Mouse (Mus musculus) heart, postnatal 14 days (tissue): ENCODE data around the gene Timm29. TPM values are rescaled to one million over a fixed set of nuclear protein-coding genes. Genes with fewer than 3 reads are reported as not detected.
A peak's percentile ranks its signal among the peaks of the same experiment; 100 is the strongest.
"Not testable (repeated sequence)": the region's sequence is repeated elsewhere in the genome, so short reads cannot be mapped to it uniquely, and the experiment has no call there.

ENCODE experiments used
- DNase-seq, 2 experiments: peaks; one replicate each; pipeline ENCODE4 v3.0.0; 2021 to 2022
- intact Hi-C: fragments of 180-260 bp; cut with DNase I; formaldehyde crosslinking; loops from one replicate; pipeline ENCODE4 v1.15.1; 2025
- total RNA-seq, 2 experiments: library from RNA; stranded (reverse); gene quantifications; 2 replicates each; pipeline ENCODE4 v1.2.3; 2021

Gene Timm29
- total RNA-seq, 2 experiments from 2014 or later: 49.4 to 50.7 TPM

DNA sequence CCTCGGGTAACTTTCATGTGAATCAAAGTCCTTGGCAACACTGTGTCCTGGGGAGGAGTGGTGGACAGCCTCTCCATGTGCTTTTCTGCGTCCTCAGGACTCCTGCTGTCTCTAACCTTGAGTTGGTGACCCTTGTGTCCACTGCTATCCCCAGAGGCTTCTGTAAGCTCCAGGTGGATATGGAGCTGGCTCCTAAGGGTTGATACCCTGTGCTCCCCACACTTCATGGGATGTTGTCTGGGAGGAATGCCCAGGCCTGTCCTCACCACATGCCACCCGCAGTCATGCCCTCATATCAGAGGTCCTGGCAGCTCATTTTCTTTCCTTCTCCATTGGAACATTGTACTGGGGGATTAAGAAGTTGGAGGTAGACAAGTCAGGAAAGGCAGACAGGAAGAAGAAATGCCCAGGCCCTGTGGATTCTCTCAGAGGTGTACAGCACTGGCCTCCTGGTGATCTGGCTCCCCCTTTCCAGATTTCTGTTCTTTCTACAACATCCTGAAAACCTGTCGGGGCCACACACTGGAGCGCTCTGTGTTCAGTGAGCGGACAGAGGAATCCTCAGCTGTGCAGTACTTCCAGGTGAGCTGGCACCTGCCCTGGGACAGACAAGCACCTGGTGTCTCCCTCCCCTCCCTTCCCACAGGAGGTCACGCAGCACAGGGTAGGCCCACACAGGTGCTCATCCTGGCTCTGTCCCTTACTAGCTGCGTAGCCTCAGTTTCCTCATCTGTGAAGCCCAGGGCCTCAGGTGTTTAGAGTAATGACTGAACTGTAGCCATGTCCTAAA, 18.3 kb upstream of the Timm29 start:
- intact Hi-C loops: no loop called here
- peak in 1 of 2 experiments; percentile 31 for DNase-seq

DNA sequence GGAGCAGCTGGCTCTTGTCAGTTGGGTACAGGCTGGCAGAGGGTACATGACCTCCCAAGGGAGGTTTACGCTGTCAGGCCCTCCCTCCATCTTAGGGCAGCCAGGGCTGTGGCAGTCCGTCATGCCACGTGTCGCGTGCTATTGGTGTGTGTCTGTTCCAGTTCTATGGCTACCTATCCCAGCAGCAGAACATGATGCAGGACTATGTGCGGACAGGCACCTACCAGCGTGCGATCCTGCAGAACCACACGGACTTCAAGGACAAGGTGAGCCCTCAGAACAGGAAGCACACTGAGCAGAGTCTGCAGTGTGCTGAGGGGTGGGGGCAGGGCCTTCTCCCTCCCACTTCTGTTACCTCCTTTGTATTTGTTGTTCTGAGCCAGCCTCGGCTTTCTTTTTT, 17.3 kb upstream of the Timm29 start:
- no peak for DNase-seq
- intact Hi-C loops: no loop called here

DNA sequence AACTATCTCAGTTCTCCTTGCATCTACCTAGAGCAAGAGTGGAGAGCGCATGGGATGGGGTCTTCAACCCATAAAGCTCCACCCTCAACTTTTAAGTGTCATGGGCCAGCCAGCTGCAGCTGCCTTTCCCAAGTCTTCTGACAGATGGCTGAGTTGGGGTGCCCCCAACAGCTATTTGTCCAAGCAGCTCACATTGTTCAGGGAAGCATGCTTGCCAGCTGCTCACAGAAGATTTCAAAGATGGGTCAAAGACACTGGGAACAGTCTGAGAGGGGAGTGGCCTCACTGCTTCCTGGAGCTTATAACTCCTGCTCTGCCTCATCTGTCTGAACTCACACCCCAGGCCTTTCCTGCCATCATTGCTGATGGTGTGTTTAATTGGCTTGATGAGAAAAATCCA, 16.2 kb upstream of the Timm29 start:
- no peak for DNase-seq
- intact Hi-C loops: no loop called here

DNA sequence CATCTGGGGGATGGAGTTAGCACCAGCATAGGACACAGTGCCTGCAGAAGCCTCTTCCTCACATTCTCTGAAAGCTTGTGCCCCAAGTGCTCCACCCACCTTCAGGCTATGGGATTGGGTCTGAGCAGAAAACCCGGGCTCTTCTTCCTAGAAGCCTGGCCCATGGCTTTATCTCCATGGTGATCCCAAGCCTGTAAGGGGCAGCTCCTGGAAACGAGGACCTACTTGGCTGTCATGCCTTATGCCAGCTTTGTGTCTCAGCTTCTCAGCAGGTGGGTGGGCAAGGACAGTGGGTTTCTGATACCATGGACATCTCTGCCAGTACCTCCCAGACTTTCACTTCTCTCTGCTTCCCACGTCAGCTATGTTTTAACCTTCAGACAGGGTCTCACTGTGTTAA, 14.3 kb upstream of the Timm29 start:
- intact Hi-C loops: no loop called here
- DNase-seq: no peak

DNA sequence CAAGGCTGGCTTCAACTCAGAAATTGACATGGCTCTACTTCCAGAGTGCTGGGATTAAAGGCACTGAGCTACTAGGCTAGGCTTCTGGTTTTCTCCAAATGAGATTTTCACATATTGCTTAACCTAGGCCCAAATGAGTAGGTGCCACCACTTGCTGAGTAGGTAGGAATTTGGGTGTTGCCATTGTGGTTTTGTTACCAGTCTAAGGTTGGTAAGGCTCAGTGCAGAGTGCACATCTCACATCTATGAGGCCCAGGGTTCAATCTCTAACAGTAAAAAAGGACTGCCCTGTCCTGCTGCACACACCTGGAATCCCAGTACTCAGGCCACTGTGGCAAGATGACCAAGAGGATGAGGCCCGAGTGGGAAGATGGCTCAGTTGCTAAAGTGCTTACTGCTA, 7.1 kb upstream of the Timm29 start:
- DNase-seq: no peak
- intact Hi-C loops: no loop called here

DNA sequence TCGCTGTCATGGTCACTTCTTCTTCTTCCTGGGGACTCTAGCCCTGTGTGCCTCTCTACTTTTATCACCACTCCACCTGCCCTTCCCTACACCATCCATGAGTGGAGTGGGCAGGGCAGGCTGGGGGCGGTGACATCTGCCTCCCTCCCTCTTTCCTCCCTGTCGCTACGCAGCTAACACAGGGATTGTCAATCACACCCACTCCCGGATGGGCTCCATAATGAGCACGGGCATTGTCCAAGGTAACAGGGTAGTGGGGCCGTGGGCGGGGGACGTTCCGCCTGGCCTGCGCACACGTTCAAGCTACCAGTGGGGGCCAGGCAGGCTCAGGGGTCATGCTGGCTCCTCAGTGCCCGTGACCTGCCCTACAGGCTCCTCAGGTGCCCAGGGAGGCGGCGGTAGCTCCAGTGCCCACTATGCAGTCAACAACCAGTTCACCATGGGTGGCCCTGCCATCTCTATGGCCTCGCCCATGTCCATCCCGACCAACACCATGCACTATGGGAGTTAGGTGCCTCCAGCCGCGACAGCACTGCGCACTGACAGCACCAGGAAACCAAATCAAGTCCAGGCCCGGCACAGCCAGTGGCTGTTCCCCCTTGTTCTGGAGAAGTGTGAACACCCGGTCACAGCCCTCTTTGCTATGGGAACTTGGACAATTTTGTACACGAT, 4.7 kb upstream of the Timm29 start:
- DNase-seq: no peak
- intact Hi-C loops: no loop called here

DNA sequence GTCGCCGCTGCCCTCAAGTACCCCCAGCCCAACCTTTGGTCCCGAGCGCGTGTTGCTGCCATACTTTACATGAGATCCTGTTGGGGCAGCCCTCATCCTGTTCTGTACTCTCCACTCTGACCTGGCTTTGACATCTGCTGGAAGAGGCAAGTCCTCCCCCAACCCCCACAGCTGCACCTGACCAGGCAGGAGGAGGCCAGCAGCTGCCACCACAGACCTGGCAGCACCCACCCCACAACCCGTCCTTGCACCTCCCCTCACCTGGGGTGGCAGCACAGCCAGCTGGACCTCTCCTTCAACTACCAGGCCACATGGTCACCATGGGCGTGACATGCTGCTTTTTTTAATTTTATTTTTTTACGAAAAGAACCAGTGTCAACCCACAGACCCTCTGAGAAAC, 4.2 kb upstream of the Timm29 start:
- intact Hi-C loops: no loop called here
- DNase-seq: no peak

DNA sequence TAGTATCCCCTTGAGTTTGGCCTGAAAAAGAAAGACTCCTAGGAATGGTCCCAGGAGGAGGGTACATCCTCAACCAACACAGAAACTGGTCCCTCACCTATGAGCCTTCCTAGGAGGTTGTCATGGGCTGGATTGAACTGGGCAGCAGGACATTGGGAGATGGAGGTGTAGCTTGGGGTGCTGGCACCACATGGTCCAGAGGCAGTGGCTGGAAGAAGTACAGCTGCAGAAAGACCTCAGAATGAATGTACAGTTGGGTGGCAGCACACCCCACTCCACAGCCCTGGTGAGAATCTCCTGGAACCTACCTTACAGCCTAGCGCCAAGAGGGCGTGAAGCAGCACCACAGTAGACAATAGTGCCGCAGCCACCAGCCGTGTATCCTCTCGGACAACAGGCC, 3.0 kb upstream of the Timm29 start:
- intact Hi-C loops: no loop called here
- no peak for DNase-seq

DNA sequence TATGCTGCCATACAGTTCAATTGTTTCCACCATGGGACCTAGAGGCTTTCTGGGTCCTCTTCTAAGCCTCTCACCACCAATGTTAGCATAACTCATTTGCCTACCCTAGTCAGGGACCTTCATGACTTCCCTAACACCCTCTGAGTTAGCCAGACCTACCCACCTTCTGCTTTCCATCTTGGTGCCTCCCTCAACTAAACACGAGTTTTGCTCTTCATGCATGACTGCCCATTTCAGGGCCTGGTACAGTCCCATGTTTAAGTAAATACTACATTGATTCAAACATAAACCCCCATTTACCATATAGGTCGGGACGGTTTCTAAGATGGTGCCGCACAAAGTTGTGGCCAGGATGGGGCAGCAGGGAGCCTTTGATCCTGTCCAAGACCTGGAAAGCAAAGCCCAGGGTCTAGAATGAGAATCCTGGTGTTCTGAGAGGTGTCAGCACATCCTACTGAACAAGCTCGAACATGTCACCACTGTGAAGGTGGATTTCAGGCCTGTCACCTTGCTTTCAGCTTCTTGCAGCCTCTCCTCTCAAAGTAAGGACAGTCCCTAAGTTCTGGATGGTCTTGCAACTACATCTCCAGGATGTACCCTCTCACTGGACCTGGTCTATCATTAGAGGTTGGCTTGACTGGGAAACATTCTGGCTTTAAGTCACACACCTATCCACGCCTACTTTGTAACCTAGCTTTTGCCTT, 1.2 kb upstream of the Timm29 start:
- intact Hi-C loops: loop anchor here (5.0 kb wide), 1 partner anchor 44 kb away; the partner anchor contains the start of gene Carm1
- no peak for DNase-seq

DNA sequence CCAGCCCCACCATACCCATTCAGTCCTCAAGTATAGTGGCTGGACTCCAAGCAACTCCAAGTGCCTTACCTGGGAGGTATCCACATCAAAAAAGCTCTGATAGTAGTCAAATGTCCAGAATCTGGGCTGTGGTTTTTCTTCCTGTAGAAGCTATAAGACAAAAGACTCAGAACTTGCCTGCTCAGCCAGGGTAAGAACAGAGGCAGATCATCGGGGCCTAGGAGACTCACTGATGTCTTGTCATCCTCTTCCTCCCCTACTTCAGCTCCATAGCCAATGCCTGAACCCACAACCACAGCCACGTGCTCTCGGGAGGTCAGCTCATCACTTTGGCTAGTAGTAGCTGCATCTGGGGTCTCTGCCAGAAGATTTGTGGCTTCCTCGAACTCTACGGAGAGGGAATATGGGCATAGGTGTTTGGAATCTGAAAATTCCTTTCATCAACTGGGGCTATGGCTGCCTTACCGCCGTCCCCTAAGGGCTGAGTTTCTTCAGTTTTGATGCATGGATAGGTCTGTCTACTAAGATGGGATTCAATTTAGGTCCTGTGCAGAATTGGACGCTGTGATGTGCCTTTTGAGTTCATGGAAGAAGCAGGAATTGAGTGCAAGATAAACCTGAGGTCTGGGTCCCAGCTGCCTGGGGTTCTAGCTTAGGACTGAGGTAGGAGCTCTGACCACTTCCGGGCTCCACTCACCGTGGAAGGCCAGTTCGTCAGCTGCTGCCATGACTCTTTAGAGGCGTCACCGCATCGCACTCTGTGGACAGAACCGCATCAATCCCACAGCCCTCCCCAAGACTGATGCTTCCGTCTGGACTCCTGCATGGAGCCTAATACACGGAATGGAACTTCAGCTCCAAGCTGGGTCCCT, 455 bp upstream of the Timm29 start:
- intact Hi-C loops: loop anchor here (5.0 kb wide), 1 partner anchor 45 kb away; the partner anchor contains the start of gene Carm1
- DNase-seq: no peak

DNA sequence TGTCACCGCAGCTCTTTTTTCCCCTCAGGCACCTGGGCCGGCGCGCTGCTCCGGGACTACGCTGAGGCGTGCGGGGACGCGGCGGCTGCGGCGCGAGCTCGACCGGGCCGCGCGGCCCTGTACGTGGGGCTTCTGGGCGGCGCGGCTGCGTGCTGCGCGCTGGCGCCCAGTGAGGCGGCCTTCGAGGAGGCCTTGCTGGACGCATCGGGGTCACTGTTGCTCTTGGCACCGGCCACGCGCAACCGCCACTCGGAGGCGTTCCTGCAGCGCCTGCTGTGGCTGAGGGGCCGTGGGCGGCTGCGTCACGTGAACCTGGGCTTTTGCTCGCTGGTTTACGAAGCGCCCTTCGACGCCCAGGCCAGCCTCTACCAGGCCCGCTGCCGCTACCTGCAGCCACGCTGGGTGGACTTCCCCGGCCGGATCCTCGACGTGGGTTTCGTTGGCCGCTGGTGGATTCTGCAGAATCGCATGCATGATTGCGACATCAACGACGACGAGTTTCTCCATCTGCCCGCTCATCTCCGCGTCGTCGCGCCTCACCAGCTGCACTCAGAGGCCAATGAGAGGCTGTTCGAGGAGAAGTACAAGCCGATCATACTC, 700 bp downstream of the Timm29 start:
- peak; percentile 21 to 51 for DNase-seq
- intact Hi-C loops: loop anchor here (5.0 kb wide), 1 partner anchor 46 kb away; the partner anchor contains the start of gene Carm1

DNA sequence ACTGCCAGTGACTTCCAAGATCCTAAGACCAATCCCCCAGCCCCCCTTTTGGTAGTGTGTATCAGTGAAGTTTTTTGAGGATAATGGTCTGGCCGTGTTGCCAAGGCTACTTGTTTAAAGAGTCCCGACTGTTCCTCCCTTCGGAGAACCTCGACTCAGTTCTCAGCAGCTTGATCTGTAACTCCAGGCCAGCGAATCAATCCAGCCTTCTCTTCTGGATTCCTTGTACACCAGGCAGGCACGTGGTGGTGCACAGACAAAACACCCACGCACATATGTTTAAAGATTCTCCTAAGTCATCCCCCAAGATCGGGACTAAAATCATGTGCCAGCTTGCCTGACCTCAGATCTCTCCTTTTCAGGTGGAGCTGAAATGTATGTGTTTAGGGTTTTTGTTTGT, 1.8 kb downstream of the Timm29 start:
- intact Hi-C loops: loop anchor here (5.0 kb wide), 1 partner anchor 47 kb away; the partner anchor contains the start of gene Carm1

DNA sequence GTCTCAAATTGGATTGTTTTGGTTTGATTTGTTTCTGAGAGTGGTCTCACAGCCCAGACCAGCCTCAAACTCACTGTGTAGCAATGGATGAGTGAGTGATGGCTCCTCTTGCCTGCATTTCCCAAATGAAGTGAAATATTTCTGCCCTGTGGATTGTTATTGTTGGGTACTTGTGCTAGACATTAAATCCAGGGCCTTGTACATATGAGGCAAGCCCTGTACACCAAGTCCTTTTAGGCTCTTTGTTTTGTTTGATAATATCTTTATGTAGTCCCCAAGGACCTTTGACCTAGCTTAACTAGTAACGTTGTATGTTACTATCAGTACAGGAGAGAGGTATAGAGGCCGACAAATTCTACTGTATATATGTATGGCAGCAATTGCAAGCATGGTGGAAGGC, 2.3 kb downstream of the Timm29 start:
- no peak for DNase-seq
- intact Hi-C loops: loop anchor here (5.0 kb wide), 1 partner anchor 48 kb away; the partner anchor contains the start of gene Carm1

More for the DNA sequence above, 1.8 kb downstream of the Timm29 start:
- DNase-seq: not testable (repeated sequence)

DNA sequence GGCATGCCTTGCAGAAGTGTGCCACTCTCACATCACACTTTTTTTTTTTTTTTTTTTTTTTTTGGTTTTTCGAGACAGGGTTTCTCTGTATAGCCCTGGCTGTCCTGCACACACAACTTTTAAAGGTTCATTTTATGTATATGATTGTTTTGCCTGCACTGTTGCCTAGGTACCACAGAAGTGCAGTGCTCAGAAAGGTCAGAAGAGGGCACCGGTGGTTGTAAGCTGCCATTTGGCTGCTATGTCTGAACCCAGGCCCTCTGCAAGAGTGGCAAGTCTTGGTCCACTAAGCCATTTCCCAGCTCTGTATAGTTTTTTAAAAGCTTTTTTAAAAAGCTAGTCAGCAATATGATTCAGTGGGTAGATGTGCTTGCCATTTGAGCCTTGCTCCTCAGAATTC, 5.7 kb downstream of the Timm29 start:
- intact Hi-C loops: no loop called here
- peak in 1 of 2 experiments; percentile 26 for DNase-seq

DNA sequence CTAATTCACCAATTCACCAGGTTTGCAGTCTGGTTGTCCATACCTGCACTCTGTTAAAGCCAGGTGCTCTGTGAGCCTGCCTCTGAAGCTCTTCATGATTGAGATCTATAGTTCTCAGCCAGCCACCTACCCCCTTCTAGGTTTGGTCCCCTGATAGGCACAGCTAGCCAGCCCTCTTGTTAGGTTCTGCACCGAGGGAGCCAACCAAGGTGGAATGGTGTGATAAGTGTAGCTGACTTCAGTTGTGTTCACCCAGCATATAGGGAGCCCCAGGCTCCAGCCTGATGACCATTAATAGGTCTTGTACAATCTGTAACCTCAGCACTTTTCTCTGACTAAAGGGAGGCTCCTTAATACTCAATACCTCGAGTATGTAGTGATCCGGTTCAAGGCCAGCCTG, 7.7 kb downstream of the Timm29 start:
- intact Hi-C loops: loop anchor here (10.0 kb wide), 1 partner anchor 205 kb away; no protein-coding TSS in a partner anchor
- DNase-seq: no peak

DNA sequence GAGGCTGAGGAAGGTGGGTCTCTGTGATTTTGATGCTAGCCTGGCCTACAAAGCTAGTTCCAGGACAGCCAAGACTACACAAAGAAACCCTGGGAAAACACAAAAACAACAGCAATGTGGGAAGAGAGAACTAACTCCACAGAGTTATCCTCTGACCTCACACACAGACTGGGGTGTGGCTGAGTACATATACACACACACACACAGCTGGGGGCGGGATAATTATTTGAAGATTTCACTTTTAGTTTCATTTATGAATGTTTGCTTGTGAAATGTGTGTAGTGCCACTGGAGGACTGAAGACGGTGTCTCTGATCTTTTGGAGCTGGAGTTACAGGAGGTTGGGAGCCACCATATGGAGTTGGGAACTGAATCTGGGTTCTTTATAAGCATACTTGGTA, 8.6 kb downstream of the Timm29 start:
- no peak for DNase-seq
- intact Hi-C loops: loop anchor here (10.0 kb wide), 1 partner anchor 204 kb away; no protein-coding TSS in a partner anchor

DNA sequence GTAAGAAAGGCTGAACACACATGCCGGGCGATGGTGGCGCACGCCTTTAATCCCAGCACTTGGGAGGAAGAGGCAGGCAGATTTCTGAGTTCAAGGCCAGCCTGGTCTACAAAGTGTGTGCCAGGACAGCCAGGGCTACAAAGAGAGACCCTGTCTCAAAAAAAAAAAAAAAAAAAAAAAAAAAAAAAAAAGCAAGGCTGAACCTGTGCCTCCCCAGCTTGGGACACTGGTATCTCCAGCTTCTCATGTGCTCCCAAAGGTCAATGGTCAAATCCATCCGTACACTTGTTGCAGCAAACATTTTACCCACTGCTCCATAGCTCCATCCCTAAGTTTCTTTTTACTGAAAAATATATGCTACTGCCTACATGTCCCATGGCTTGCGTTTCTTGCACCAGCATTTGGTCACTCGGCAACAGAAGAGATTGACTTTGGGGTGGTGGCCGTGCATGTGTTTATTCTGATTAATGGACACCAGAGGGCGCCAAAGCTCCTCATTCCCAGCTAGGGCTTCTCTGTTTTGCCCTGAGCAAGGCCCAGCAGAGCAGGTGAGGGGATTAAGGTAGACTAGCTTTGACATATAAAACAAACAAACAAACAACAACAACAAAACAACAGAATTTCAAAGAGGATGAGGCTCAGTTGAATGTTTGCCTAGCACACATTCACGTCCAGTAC, 9.3 kb downstream of the Timm29 start:
- peak; percentile 68 to 78 for DNase-seq
- intact Hi-C loops: loop anchor here (2.0 to 10.0 kb wide), 2 partner anchors 31 to 203 kb away; no protein-coding TSS in a partner anchor

DNA sequence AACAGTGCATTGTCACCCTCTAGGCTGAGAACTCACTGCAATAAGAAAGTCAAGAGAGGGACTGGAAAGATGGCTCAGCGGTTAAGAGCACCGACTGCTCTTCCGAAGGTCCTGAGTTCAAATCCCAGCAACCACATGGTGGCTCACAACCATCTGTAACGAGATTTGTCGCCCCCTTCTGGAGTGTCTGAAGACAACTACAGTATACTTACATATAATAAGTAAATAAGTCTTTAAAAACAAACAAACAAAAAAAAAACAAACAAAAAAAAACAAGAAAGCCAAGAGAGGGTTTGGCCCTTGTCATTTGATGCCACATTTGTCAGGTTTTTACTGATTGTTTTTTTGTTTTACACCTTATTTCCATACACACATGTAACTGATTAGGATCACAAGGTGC, 11.6 kb downstream of the Timm29 start:
- no peak for DNase-seq
- intact Hi-C loops: loop anchor here (10.0 kb wide), 1 partner anchor 201 kb away; no protein-coding TSS in a partner anchor

DNA sequence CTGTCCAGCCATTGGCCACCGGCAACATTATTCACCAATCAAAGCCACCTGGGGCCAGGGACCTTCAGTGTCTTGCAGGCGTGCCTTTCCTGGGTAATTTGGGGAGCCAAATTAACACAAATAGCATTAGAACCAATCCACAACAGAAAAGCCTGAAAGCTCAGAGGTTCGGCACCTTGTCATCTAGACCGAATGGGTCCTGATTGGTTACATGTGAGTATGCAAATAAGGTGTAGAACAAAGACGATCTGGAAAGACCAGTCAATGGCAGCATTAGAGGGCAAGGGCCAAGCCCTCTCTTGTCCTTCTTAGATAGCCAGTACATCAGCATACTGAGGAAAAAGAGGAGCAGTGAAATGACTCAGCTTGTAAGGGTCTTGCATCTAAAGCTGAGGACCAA, 13.3 kb downstream of the Timm29 start:
- no peak for DNase-seq
- intact Hi-C loops: loop anchor here (10.0 kb wide), 1 partner anchor 199 kb away; no protein-coding TSS in a partner anchor
